Mouse (Mus musculus): ENCODE results near the gene Tada1. TPM values are rescaled to one million over a fixed set of nuclear protein-coding genes. Genes with fewer than 3 reads are reported as not detected.

The Tada1 gene
- 10 to 100 TPM; 31.1 to 35.8 TPM for total RNA-seq (2023)

GRCm38 (mm10) chr1:166379013-166379629 is at the start of gene Tada1:
TSS of gene Tada1 (plus strand) at chr1:166379097.

GRCm38 (mm10) chr1:166409701-166410220 is 30.9 kb downstream of the Tada1 start, which contains the start of gene Pogk:
TSS of gene Pogk (minus strand) at chr1:166409863.

Other genes starting within 250 kb of the Tada1 start
- gene Gpa33, start 248.9 kb upstream of the Tada1 start, total RNA-seq (2023), result not detected
- not detected for gene Mael, start 140.3 kb upstream of the Tada1 start, total RNA-seq (2023)
- under 1 TPM in 1 of 2 experiments, not detected in 1; 0.29 TPM for gene Ildr2, start 125.0 kb upstream of the Tada1 start, total RNA-seq (2023)
- gene Pogk, start 30.8 kb downstream of the Tada1 start, total RNA-seq (2023), result 10 to 100 TPM; 13.7 to 15.8 TPM
- not detected for gene Gm4846, start 118.5 kb downstream of the Tada1 start, total RNA-seq (2023)

Measured in B cell, adult 67 days (primary cell).